Comparison of ENCODE assay signal across 7 mouse cellular contexts in the genomic region with DNA sequence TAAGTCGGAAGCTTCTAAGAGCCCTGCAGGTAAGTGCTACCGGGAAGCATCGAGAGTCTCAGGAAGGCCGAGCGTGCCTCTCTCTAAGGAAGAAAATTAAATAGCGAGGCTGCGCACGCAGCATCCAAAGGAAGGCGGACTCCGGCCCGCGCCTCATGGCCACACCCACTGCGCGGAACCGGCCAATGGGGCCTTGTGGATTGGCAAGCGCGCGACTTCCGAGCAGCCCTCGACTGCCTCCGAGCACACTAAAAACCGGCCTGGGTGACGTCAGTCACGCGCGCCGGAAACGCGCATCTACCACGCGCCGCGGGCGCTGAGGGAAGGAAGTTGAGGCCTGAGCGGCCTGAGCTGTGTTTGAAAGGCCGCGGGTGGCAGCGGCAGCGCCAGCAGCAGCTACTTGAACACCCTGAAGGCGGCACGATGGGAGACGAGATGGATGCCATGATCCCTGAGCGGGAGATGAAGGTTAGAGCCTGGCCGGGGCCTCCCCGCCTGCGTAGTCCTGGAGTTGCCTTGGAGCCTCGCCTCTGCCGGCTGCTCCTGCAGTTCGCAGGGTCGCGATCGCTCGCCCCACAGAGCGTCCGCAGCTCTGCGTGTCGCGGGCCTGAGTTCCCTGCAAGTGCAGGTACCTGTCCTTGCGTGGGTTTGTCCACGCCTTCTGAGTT. TPM values are rescaled to one million over a fixed set of nuclear protein-coding genes. Genes with fewer than 3 reads are reported as not detected.
A peak's percentile ranks its signal among the peaks of the same experiment; 100 is the strongest.
DNase-seq lines count a peak whose midpoint lies in the region; ATAC-seq lines count a peak whose summit lies in the region.

A gene (plus strand): TSS at position 296 of the 668 bp plus-strand sequence.

- peak; percentile 99 for DNase-seq in adrenal gland, adult 8-10 months
- DNase-seq in embryo, embryonic 9.5 days (ENCODE audit: extremely low spot score) = peak; percentile 100
- peak; percentile 98 to 99 for DNase-seq in gastrocnemius, postnatal 4 days (ENCODE audit: low spot score in 2 of 2)
- DNase-seq in left cerebral cortex, postnatal 36 days (ENCODE audit: low spot score in 2 of 2) = peak; percentile 100
- peak; percentile 100 for DNase-seq in midbrain, embryonic 11.5 days (ENCODE audit: low spot score, missing footprints)
- peak; percentile 98 for DNase-seq in skeletal muscle tissue, adult 2 months (ENCODE audit: low read depth, low spot score)

- ATAC-seq in intestine, embryonic 16.5 days = peak; percentile 100
- ATAC-seq in midbrain, embryonic 11.5 days (ENCODE audit: low FRiP score) = peak; percentile 100

- under 1% methylated on average over 60 of the region's 60 CpGs for WGBS in intestine, embryonic 16.5 days
- WGBS in midbrain, embryonic 11.5 days = under 1% methylated on average over 60 of the region's 60 CpGs

- H3K27ac ChIP-seq in intestine, embryonic 16.5 days (ENCODE audit: low read length) = peak within 1 kb of the TSS; percentile 65
- 0 out of 2 replicates have a peak within 1 kb of the TSS, but pooled peaks have one; percentile 3 for H3K27ac ChIP-seq in midbrain, embryonic 11.5 days (ENCODE audit: low read depth, low read length)

- H3K4me1 ChIP-seq in intestine, embryonic 16.5 days (ENCODE audit: control insufficient read depth, insufficient read depth, low read length) = peaks cover 6% of the 10 kb centered on the region; the same call in 1 of the 2 replicates
- H3K4me1 ChIP-seq in midbrain, embryonic 11.5 days (ENCODE audit: control insufficient read depth, insufficient read depth, low read length) = peaks cover 14% of the 10 kb centered on the region

- H3K9ac ChIP-seq in intestine, embryonic 16.5 days (ENCODE audit: low read depth, low read length) = peak within 1 kb of the TSS; percentile 95
- peak within 1 kb of the TSS; percentile 95 for H3K9ac ChIP-seq in midbrain, embryonic 11.5 days (ENCODE audit: low read length)

- H3K4me3 ChIP-seq in intestine, embryonic 16.5 days (ENCODE audit: low read length) = peak within 1 kb of the TSS; percentile 74
- peak within 1 kb of the TSS; percentile 95 for H3K4me3 ChIP-seq in midbrain, embryonic 11.5 days (ENCODE audit: low read depth, low read length)

- H3K4me2 ChIP-seq in intestine, embryonic 16.5 days (ENCODE audit: low read depth, low read length) = peak within 1 kb of the TSS; percentile 86
- peak within 1 kb of the TSS; percentile 97 for H3K4me2 ChIP-seq in midbrain, embryonic 11.5 days

- peaks cover 9% of the 10 kb centered on the region for H3K36me3 ChIP-seq in intestine, embryonic 16.5 days (ENCODE audit: control insufficient read depth, insufficient read depth, low read length)
- H3K36me3 ChIP-seq in midbrain, embryonic 11.5 days (ENCODE audit: control insufficient read depth, insufficient read depth, low read length) = peaks cover 12% of the 10 kb centered on the region; the same call in 1 of the 2 replicates

- intact Hi-C loops in left cerebral cortex, postnatal 36 days (cut with DNase I) = no loop called here

- H3K9me3 ChIP-seq in intestine, embryonic 16.5 days (ENCODE audit: control insufficient read depth, low read length) = no peaks in the 10 kb centered on the region
- H3K9me3 ChIP-seq in midbrain, embryonic 11.5 days (ENCODE audit: control insufficient read depth, low read length) = no peaks in the 10 kb centered on the region

- no peaks in the 10 kb centered on the region for H3K27me3 ChIP-seq in intestine, embryonic 16.5 days (replicated peaks; ENCODE audit: control insufficient read depth, insufficient read depth, low read length)
- no peaks in the 10 kb centered on the region for H3K27me3 ChIP-seq in midbrain, embryonic 11.5 days (ENCODE audit: control insufficient read depth, insufficient read depth, low read length)

RNA-seq across cellular contexts. Expression of the gene that starts here (rescaled TPM):
- total RNA-seq in adrenal gland, adult 8-10 months (2022) = 10 to 100 TPM; 64.9 to 70.7 (median 69.0) TPM
- 10 to 100 TPM; 38.9 to 43.3 TPM for total RNA-seq in gastrocnemius, postnatal 4 days (2021)
- 61.4 and 71.9 TPM in 2 replicates for polyA plus RNA-seq in intestine, embryonic 16.5 days (2015; fragmentation: Nextera tagmentation; extraction: Ambion mirVana)
- 10 to 100 TPM; 56.2 to 60.5 TPM for total RNA-seq in left cerebral cortex, postnatal 36 days (2021)
- polyA plus RNA-seq in midbrain, embryonic 11.5 days (2014; fragmentation: Nextera tagmentation; extraction: Ambion mirVana) = 64.6 and 64.7 TPM in 2 replicates

Comparison
In these comparisons a context has a peak if more than half of its experiments do, and no peak if none do; other contexts are left out.
1. Peak in every context shown above with its lines: DNase-seq, ATAC-seq, H3K4me3 ChIP-seq and H3K27ac ChIP-seq.